Mouse (Mus musculus): ENCODE measurements around the gene Stk32b.

The Stk32b gene

DNA sequence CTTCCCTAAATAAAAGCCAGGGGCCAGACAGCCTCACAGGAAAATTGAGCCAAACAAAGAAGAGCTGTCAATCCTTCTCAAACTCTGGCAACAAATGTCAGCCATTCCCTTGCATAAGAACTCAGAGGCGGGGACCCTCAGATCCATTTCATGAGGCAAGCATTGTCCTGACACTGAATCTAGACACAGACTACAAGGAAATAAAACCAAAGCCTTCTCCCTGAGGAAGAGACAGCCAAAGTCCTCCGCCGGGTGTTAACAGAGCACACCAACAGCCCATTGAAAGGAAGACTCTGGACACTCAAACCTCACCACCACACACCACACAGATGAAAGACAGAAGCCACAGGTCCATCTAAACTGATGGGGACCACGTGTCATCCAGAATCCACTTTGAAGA, 57.8 kb downstream of the Stk32b start:
- DNase-seq: no peak

DNA sequence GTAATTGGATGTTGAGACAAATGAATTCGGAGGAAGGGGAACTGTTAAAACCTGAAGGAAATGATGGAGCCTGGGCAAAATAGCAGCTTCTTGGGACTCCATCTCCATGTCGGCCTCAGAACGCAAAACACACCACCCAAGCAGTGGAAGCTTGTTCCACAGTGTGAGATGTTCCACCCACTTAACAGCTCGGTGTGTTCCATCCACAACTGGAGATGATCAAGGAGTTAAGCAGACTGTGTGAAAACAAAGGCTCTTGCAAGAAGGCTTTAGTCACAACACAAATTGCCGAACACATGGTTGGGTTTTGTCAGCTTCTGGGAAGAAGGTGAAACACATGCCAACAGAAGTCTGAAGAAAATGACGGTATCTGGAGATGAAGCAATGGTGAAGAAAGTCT, 59.2 kb downstream of the Stk32b start:
- no peak for DNase-seq

DNA sequence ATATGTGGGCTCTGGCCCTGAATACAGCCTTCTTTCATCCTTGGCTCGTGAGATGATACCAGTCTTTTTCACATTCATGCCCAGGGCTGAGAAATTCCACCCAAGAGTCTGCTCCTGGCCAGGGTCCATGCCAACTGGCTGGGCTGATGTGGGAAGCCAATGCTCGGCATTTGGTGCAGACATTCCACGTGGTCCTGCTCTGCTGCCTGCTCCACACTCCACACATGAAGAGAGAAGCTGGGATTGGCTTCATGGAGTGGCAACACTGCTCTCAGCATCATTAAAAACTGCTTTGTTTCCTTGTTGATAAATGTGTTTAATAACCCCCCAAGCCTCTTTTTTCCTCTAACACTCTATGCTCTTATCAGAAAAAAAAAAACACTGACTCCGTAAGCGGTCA, 61.8 kb downstream of the Stk32b start:
- DNase-seq: no peak

DNA sequence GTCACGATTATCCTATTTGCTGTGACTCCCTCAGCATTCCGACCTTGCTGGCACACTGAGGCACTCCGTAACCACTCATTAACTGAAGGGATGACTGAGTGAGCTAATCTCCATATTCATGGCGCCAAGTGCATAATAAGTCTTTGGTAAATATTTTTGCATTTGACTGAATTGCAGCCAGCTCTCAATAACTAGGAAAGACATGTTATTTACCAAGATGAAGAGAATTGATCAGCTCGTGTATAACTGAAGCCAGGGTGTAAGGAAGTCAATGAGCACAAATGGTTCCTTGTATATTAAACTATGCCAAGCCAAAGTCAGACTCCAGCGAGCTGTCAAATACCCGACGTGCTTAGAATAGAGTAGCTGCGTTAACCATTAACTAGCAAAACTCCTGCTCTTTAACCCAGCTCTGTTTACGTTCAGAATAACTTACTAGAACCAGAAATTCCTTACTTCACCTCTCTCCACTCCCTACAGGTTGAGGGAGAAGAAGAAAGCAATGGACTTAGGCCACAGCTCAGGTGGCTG, 66.2 kb downstream of the Stk32b start:
- DNase-seq: no peak

DNA sequence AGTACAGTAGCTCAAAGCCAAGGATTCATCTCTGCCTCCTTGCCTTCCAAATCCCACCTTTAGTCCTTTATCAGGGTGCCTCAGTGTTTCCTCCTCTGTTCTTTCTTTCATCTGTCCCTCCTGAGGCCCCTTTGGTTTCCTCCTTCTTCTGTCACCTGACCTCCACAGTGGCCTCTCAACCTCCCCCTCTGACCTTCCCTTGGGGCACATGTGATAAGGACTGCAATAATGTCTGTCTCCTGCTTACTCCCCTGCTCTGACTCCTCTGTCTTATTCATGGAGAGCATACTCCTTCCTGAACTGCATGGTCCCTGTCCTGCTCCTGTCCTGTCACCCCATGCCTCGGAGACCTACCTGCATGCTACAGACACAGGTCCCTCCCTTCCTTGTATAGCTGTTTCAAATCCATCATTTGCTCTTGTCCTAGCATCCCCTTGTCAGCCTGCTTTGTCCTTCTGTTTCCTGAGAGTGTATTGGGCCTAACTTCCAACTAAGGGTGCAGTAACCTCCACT, 66.8 kb downstream of the Stk32b start:
- no peak for DNase-seq

DNA sequence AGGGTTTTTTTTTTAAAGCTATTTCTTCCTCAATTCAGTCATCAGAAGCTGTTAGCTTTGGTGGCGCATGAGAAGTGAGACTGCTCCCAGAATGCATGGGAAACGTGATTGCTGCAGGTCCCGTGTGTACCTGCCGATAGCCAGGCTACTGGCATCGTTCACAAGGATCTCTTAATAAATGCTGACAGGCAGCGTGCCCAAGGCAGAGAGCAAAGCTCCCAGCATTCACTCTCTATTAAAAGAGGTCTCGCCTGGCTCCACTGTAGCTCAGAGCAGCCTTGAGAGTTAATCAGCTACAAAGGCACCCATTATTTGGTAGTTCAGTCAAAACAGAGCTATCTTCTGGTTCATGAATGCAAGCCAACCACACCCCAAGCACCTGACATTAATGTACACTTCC, 72.9 kb downstream of the Stk32b start:
- DNase-seq: no peak

DNA sequence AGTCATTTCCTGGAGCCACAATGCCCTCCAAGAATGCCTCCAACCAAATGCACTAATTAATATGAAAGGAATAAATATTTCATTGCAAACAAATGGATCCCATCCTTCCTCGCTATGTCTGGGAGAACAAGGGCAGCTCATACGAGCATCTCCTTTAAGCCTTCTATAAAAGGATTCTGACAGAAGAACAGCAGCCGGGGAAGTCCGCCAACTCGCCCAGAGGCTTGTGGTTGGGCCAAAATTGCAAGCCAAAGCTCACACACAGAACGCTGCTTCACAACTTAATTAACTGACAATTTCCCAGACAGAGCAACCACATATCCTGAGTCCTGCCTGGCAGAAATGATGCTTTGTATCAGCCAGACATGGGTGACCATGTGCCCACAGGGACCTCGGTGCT, 74.5 kb downstream of the Stk32b start:
- DNase-seq: no peak

DNA sequence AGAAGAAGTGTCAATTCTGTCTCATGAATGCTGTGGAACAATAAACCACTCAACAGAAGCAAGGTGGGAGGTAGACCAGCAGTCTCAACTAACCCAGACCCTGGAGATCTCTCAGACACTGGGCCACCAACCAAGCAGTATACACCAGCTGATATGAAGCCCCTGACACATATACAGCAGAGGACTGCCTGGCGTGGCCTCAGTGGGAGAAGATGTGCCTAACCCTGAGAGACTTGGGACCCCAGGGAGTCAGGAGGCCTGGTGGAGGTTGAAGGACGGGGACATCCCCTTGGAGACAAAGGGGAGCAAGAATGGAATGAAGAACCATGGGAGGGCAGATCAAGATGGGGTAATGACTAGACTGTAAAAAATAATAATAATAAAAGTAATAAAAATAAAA, 82.2 kb downstream of the Stk32b start:
- DNase-seq: no peak

DNA sequence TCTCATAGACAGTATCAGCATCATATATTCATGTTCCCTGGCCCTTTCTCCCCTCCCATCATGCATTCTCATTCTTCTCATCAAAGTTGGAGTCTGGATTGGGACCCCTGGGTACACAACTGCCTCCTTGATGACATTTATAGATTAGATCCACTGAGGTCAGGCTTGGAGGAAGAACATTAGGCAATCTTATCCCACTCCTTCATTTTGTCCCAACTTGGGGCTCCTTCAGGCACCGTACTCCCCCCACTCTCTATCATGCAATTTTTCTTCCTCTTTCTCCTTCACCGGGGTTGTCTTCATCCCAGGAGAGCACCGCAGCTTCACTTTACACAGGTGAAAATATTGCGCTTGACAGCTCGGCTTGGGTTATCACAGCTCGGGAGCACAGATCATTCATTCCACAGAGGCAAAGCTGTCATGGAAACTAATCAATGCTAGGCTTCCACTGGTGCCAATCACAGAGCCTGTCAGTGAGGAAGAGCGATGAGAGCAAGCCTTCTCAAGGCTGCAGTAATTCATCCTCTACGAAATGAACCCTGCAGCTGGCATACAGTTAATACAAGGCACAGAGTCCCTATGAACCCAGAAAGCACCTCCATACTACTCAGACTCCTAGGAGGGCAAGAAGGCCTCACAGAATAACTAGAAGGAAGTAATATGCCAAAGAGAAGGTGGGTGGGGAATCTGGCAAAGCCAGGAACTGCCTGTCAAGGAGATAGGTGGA, 89.4 kb downstream of the Stk32b start:
- no peak for DNase-seq

DNA sequence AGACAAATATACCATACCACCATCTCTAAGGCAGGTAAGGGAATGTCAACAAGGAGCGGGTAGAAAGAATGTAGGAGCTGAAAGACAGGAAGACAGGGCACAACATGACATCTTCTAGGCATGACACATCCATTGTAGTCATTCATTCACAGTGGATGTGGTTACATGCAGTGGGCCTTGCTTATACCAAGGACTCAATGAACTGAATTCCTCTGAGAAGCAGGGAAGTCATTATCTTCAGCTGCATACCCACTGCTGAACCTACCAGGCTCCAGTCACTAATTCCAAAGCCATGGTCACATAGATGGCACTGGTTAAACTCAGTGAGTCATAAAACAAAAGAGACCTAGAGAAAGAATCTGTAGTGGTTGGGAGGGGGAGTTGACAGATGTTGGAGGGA, 105.1 kb downstream of the Stk32b start:
- no peak for DNase-seq

DNA sequence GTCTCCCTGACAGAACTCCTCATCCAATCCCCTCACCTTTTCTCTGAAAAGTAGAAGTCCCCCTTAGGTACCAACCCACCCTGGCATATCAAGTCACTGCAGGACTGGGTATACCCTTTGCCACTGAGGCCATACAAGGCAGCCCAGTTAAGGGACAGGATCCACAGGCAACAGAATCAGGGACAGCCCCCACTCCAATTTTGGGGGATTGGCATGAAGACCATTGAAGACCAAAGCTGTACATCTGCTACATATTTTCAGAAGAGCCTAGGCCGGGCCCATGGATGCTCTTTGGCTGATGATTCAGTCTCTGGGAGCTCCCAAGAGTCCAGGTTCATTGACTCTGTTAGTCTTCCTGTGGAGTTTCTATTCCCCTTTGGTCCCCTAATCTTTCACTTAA, 117.4 kb downstream of the Stk32b start:
- no peak for DNase-seq

DNA sequence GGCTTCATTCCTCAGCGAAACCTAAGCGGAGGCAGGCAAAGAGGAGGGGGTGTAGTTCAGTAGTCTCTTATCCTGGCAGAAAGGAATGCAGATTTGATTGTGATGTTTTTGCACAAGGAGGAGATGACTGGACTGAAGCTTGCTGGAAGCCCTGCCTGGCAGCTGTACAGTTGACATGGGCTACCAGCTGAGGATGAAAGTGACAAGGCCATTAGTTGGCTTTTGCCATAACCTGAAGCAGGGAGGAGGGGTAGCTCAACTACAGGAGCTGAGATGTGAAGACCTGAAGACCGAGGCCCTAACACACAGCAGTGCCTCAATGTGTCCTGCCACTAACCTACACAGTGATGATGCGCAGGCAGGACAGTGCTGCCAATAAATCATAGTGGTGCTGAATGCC, 118.7 kb downstream of the Stk32b start:
- no peak for DNase-seq

DNA sequence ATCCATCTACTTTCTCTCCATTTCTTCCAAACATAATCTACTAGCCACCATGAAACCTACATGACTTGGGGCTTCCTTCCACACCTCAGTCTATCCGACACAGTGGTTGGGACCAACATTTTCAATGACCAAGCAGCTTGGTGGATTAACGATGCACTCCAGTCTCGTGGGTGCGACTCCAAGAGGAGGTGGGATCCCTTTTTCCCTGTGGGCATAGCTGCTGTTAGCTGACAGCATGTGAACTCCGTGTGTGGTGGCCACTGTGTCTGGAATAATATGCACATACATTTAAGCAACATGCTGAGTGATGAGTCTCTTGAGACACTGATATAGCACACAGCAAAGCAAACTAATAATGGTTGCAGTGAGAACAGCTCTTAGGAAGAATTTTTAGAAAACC, 124.6 kb downstream of the Stk32b start:
- no peak for DNase-seq

DNA sequence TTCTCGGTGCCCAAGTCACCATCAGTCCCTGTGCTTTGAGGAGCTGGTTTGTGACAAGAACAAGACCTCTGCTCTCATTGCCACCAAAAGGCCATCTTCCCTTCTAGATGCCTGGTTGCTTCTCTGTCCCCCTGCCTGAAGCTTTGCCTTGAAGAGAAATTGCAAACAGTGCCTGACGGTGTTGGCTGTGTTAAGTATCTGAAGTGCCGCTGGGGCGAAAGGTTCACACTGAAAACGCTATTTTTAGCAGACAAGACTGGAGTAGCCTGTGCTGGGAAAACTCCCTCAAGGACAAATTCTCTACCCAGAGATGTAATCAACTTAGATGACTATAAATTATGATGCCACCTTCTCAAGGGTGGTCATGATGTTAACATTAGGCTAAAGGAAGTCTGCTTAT, 129.1 kb downstream of the Stk32b start:
- DNase-seq: no peak

DNA sequence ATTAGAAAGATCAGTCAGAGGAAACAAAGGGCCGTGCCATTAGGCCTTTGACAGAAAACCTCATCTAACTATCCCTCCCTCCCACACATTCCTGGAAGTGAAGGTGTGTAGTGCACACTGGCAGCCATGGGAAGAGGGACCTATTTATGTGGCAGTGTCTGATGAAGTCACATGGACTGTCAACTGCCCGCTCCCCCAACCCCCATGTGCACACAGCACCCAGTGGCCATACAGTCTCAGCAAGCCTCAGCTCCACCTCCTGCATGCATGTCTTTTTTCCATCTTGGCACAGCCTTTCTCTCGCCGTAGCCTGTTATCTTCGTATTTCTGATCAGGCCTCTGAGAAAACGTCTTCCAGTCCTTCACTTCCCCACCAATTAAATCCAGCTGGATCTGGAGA, 130.9 kb downstream of the Stk32b start:
- DNase-seq: no peak

DNA sequence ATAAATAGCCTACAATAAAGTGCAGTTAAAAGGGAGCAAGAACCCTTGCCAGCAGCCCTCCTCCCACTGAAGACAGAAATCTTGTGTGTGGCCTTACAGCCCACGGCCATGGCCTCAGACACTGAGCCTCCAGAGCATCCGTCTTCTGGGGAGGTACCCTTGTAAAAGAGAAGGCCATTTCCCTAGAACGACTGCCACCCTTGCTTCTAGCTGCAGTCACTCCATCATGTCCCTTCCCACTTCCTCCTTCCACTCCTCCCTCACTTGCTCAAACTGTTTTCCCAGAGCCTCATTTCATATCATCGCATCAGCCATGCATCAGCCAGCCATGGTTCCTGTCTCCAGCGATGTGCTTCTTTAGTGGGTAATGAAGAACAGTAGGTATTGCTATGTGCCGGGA, 141.5 kb downstream of the Stk32b start:
- DNase-seq: no peak

DNA sequence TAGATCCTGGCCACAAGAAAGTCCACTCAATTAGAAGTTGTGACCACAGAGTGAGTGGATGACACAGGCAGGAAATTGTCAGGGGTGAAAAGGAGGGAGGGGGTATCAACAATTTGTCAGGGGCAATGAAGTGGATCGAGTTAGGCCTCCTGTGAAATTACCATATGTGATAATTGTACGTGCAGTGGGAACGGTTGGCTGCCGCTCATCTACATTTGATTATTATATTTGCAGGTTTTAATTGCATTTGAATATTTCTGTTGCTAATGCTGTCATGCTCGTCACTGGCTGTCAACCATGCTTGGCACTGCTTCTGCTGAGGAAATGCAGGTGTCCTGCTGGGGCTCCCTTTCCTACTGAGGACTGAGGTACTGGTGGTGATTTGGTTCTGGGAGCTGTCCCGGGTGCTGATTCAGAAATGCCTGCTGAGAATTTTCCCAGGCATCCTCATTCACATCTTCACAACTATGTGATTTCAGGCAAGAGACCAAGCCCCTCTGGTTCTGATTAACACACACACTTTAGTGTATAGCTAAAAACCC, 159.6 kb downstream of the Stk32b start:
- no peak for DNase-seq

DNA sequence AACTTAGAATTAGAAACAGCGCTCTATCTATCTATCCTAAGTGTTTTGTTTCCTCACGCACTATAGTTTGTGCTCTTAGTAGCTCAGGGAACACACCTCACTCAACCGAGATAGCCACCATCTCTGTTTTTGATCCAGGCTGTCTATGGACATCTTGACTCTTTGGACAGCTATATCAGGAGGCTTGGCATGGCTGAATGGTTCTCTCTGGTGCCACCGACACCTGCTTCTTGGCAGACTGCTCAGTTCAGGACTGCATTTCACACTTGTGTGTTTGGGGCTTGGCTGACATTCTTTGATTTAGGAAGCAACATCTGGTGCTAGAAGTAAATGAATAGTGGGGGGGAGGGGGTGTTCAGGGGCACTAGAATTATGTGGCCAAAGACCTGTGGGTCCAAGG, 162.7 kb downstream of the Stk32b start:
- DNase-seq: no peak

DNA sequence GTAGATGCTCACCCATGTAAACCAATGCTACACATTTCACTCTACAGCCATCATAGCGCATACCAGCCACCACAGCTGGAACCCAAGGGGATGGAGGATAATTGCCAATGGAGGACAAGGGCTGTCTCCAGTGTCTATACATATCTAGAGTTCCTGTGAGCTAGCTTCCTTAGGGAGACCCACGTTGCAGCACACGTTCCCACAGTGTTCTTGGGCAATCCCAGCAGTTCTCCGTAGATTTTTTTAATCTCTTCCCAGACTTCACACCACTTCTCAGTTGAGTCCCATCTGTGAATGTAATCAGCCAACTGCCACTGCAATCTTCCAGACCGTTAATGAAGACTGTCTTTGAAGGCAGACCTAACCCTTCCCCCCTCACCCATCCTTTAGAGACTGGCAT, 165.3 kb downstream of the Stk32b start:
- DNase-seq: no peak

DNA sequence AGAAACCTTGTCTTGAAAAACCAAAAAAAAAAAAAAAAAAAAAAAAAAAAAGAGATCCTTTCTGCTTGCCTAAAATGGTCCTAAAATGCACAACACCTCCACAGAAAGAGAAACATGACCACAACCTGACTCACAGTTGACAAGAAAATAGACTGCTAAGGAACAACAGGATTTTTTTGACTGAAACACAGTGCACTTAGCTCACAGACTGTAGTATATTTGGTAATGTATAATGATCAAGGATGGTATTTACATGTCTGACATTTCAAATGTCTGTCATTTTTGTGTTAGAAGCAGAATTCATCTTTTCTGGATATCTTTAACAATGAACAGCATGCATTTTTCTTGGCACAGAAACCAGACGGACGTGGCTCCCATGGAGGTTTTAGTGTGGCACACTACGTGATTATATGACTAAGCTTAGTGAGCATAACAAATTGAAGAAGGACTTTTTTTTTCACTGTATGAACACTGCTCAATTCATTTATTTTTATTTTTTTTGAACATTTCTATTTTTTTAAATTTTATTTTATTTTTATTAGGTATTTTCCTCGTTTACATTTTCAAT, 181.2 kb downstream of the Stk32b start:
- no peak for DNase-seq

DNA sequence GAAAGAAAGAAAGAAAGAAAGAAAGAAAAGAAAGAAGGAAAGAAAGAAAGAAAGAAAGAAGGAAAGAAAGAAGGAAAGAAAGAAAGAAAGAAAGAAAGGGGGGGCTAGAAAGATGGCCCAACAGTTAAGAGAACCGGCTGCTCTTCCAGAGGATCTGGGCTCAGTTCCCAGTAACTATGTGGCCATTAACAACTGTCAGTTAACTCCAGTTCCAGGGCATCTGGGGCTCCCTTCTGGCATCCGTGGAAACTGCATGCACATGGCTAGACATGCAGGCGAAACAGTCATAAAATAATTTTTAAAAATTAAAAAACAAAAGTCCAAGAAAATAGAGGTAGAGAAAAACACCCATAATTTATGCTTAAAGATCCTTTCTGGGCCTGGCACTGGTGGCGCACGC, 181.7 kb downstream of the Stk32b start:
- DNase-seq: no peak

DNA sequence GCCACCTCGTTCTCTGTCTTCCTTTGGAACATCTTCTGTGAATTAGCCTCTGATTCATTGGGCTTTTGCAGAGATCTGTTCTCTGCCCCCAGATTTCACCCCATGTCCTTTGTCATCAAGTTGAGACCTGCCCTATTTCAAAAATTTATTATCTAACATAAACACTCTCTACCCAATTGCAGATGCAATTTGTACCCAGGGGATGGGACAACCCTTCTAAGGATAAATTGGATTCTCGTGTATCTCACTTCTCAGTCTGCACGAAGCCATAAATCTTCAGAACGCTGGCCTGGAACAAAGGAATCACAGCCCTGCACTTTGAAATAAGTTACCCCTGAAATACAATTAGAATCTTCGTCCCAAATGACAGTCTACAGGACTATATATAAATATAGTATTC, 191.6 kb downstream of the Stk32b start:
- DNase-seq: no peak

DNA sequence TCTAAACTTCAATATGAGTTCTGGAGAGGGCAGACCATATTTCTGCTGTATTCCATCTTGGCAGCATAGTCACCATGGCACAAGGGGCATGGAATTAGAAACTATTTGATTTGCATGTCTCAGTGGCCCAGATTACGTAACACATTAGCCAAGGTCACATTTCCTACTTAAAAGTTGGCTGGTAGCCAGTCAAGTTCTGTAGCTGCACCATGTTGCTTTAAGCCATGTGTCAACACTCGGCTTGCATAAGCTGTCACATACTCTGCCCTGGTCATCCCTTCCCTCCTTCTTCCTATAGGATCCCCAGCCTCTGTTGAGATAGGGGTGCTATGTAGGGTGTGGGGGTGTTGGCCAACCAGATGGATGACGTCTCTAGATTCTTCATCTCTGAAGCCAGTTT, 196.5 kb downstream of the Stk32b start:
- DNase-seq: no peak

DNA sequence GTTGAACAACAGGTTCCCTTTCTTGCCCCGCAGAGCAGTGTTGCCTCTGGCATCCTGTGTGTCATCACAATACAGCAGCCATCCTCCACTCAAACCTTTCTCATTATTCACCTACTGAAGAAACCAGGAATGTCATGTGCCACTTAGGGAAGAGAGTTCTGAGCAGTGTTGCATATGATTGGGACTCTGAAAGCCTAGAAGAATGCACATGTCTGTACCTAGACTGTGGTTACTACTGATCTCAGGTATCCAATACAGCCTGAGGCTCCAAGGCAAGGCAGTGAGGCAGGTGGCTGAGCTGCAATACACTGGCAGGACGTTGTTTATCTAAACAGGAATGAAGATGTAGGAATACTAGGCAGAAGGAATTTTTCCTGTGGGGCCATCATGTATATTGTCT, 204.5 kb downstream of the Stk32b start:
- DNase-seq: no peak
